Mouse (Mus musculus) embryonic facial prominence, embryonic 13.5 days (tissue): ENCODE results near the gene Defb29. TPM values are rescaled to one million over a fixed set of nuclear protein-coding genes. Genes with fewer than 3 reads are reported as not detected.

Experiments
- ATAC-seq: fragments of 200-750 bp; cut with Nextera tagmentation; 2 replicates; pipeline ENCODE4 v1.8.0; 2017; ENCODE audit warnings: low read depth; ENCODE audit not compliant: insufficient number of reproducible peaks, insufficient read depth, low FRiP score, low TSS enrichment
- H3K27ac ChIP-seq: fragments of 300-500 bp; sonication (generic); 2 replicates; pipeline ENCODE4 v1.5.1; 2015; ENCODE audit warnings: moderate library complexity, mild to moderate bottlenecking, inconsistent platforms
- H3K27me3 ChIP-seq: fragments of 300-500 bp; sonication (generic); 2 replicates; pipeline ENCODE4 v1.6.1; 2015; ENCODE audit warnings: mild to moderate bottlenecking, inconsistent platforms
- H3K36me3 ChIP-seq: fragments of 300-500 bp; sonication (generic); 2 replicates; pipeline ENCODE4 v1.6.1; 2015; ENCODE audit warnings: mild to moderate bottlenecking, inconsistent platforms
- H3K4me1 ChIP-seq: fragments of 300-500 bp; sonication (generic); 2 replicates; pipeline ENCODE4 v1.6.1; 2015; ENCODE audit warnings: inconsistent platforms
- H3K4me2 ChIP-seq: fragments of 300-500 bp; sonication (generic); 2 replicates; pipeline ENCODE4 v1.6.1; 2015; ENCODE audit warnings: moderate library complexity, mild to moderate bottlenecking, inconsistent platforms
- H3K4me3 ChIP-seq: fragments of 300-500 bp; sonication (generic); 2 replicates; pipeline ENCODE4 v1.5.1; 2015; ENCODE audit warnings: mild to moderate bottlenecking, inconsistent platforms
- H3K9ac ChIP-seq: fragments of 300-500 bp; sonication (generic); 2 replicates; pipeline ENCODE4 v1.6.1; 2015; ENCODE audit warnings: mild to moderate bottlenecking, inconsistent platforms
- H3K9me3 ChIP-seq: fragments of 300-500 bp; sonication (generic); 2 replicates; pipeline ENCODE4 v1.6.1; 2016; ENCODE audit warnings: inconsistent platforms
- WGBS: fragments of 180-500 bp; shearing (Covaris S2); methylation state at CpG from one replicate; pipeline ENCODE4 v1.1.7; 2015; ENCODE audit warnings: mixed read lengths; 5-methylcytosine and 5-hydroxymethylcytosine counted together
- polyA plus RNA-seq: library from polyadenylated mRNA; unstranded; fragments of >200 nt; fragmentation: Nextera tagmentation; extraction: Ambion mirVana; gene quantifications from 2 replicates; pipeline ENCODE4 v1.2.1, GENCODE M21; 2015

Gene Defb29
- polyA plus RNA-seq, 1 experiment from 2014 or later, result not detected

- ATAC-seq, result no peak
- Histone ChIP-seq H3K36me3 (no peaks in the 10 kb centered on the region), H3K9ac (no peak overlapping the region), H3K9me3 (no peaks in the 10 kb centered on the region), H3K4me1 (no peaks in the 10 kb centered on the region), H3K4me3 (no peak overlapping the region), H3K27me3 (peaks cover 3% of the 10 kb centered on the region; the same call in 1 of the 2 replicates), H3K27ac (no peak overlapping the region), H3K4me2 (no peak overlapping the region)
- 84% methylated on average over 7 of the region's 7 CpGs for WGBS
Observed at GRCm38 (mm10) chr2:152556655-152557054, 16.8 kb upstream of the Defb29 start.

DNA sequence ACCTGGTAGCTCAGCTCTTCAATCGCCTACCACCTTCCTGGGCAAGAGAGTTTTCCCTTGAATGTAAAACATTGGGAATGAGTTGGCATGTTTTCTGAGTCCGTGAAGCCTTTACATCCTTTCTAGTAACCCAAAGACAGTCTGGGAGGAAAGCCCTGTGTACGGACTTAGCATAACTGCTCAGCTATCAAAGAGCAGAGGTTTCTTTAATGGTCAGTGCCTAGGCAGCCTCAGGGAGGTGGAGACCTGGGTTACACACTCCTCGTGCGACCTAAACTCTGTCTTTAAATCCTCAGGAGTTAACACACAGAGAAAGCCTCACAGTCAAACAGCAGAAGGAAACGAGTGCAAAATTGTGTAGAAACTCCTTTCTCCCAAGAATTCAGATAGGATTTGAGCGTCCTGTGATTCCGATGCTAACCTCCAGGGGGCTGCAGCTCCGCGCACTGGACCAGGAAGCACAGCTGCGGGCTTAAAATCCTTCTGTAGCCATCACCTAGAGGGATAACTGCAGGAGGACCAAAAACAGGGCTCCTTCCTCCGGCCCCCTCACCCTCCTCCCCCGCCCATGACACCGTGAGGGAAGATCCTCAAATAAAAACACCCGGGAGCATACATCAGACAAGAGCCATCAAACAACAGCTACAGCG lies 14.0 kb upstream of the Defb29 start:
- H3K36me3 ChIP-seq, result no peaks in the 10 kb centered on the region
- no peaks in the 10 kb centered on the region for H3K9me3 ChIP-seq
- H3K27me3 ChIP-seq, result peaks cover 3% of the 10 kb centered on the region; the same call in 1 of the 2 replicates
- no peak for ATAC-seq
- 0 out of 2 replicates have a peak overlapping the region, but pooled peaks have one; percentile 22 for H3K9ac ChIP-seq
- 11% methylated on average over 16 of the region's 16 CpGs for WGBS
- no peak overlapping the region for H3K27ac ChIP-seq
- no peak overlapping the region for H3K4me3 ChIP-seq
- no peaks in the 10 kb centered on the region for H3K4me1 ChIP-seq
- H3K4me2 ChIP-seq, result peak overlapping the region; percentile 51

DNA sequence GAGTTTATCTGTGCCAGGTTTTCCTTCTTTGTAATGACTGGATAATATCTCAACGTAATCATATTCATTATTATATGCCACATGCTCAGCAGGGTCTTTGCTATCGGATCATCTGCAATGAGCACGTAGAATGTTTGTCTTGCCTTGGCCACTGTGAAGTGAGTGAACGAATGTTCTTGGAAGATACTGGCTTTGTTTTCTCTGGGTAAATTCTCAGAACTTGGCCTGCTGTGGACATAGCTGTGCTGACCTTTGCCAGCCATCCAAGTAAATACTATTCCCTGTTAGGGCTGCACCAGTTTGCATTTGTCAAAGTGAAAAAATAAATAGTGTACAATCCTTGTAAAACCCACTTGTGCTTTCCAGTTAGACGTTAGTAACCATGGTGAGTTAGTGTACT lies 8.2 kb upstream of the Defb29 start:
- H3K4me3 ChIP-seq, result no peak overlapping the region
- WGBS, result 79% methylated on average over 5 of the region's 5 CpGs
- H3K27ac ChIP-seq, result no peak overlapping the region
- H3K36me3 ChIP-seq, result no peaks in the 10 kb centered on the region
- no peak for ATAC-seq
- peaks cover 3% of the 10 kb centered on the region; the same call in 1 of the 2 replicates for H3K27me3 ChIP-seq
- no peaks in the 10 kb centered on the region for H3K4me1 ChIP-seq
- H3K9ac ChIP-seq, result no peak overlapping the region
- no peaks in the 10 kb centered on the region; the same call in 1 of the 2 replicates for H3K9me3 ChIP-seq
- no peak overlapping the region for H3K4me2 ChIP-seq

- no peak overlapping the region for H3K4me3 ChIP-seq
- H3K27ac ChIP-seq, result no peak overlapping the region
- H3K27me3 ChIP-seq, result no peaks in the 10 kb centered on the region
- no peaks in the 10 kb centered on the region for H3K4me1 ChIP-seq
- no peak overlapping the region for H3K4me2 ChIP-seq
- H3K9me3 ChIP-seq, result peaks cover 4% of the 10 kb centered on the region; the same call in 1 of the 2 replicates
- 18% methylated on average over 4 of the region's 4 CpGs for WGBS
- H3K36me3 ChIP-seq, result no peaks in the 10 kb centered on the region
- no peak overlapping the region for H3K9ac ChIP-seq
- ATAC-seq, result no peak
Observed at GRCm38 (mm10) chr2:152544691-152545090, 4.8 kb upstream of the Defb29 start.

GRCm38 (mm10) chr2:152543478-152543877 lies 3.6 kb upstream of the Defb29 start:
- no peak for ATAC-seq
- H3K9me3 ChIP-seq, result peaks cover 4% of the 10 kb centered on the region; the same call in 1 of the 2 replicates

GRCm38 (mm10) chr2:152542897-152543296 lies 3.0 kb upstream of the Defb29 start:
- Histone ChIP-seq H3K27ac (no peak overlapping the region), H3K27me3 (no peaks in the 10 kb centered on the region), H3K36me3 (no peaks in the 10 kb centered on the region), H3K4me3 (no peak overlapping the region), H3K9me3 (peaks cover 4% of the 10 kb centered on the region; the same call in 1 of the 2 replicates), H3K4me2 (no peak overlapping the region), H3K4me1 (no peaks in the 10 kb centered on the region), H3K9ac (no peak overlapping the region)
- no peak for ATAC-seq
- WGBS, result 67% methylated on average over 2 of the region's 2 CpGs

More at GRCm38 (mm10) chr2:152543478-152543877, 3.6 kb upstream of the Defb29 start:
- Histone ChIP-seq H3K4me3 (no peak overlapping the region), H3K27me3 (no peaks in the 10 kb centered on the region), H3K4me1 (no peaks in the 10 kb centered on the region), H3K9ac (no peak overlapping the region), H3K27ac (no peak overlapping the region), H3K36me3 (no peaks in the 10 kb centered on the region), H3K4me2 (no peak overlapping the region)
- WGBS, result 58% methylated on average over 4 of the region's 4 CpGs

GRCm38 (mm10) chr2:152541979-152542378 lies 2.1 kb upstream of the Defb29 start:
- no peak for ATAC-seq
- Histone ChIP-seq H3K9ac (no peak overlapping the region), H3K36me3 (no peaks in the 10 kb centered on the region), H3K4me1 (no peaks in the 10 kb centered on the region), H3K4me3 (no peak overlapping the region), H3K4me2 (no peak overlapping the region), H3K9me3 (peaks cover 4% of the 10 kb centered on the region; the same call in 1 of the 2 replicates), H3K27me3 (no peaks in the 10 kb centered on the region), H3K27ac (no peak overlapping the region)
- 79% methylated on average over 9 of the region's 9 CpGs for WGBS

- H3K27me3 ChIP-seq, result no peaks in the 10 kb centered on the region
- 77% methylated on average over 4 of the region's 4 CpGs for WGBS
Observed at GRCm38 (mm10) chr2:152517981-152518380, 21.9 kb downstream of the Defb29 start, which contains the start of gene Defb28. Defb28 (plus strand) TSS chr2:152518255.

GRCm38 (mm10) chr2:152516084-152516483 lies 23.8 kb downstream of the Defb29 start:
- no peaks in the 10 kb centered on the region for H3K9me3 ChIP-seq
- WGBS, result 64% methylated on average over 4 of the region's 4 CpGs
- no peak overlapping the region for H3K27ac ChIP-seq
- no peak overlapping the region for H3K9ac ChIP-seq
- no peak overlapping the region for H3K4me2 ChIP-seq
- no peaks in the 10 kb centered on the region for H3K4me1 ChIP-seq
- H3K4me3 ChIP-seq, result no peak overlapping the region
- no peaks in the 10 kb centered on the region for H3K27me3 ChIP-seq
- H3K36me3 ChIP-seq, result no peaks in the 10 kb centered on the region
- no peak for ATAC-seq

More at GRCm38 (mm10) chr2:152517981-152518380, 21.9 kb downstream of the Defb29 start, which contains the start of gene Defb28:
- H3K36me3 ChIP-seq, result no peaks in the 10 kb centered on the region
- no peaks in the 10 kb centered on the region for H3K4me1 ChIP-seq
- no peak within 1 kb of the TSS for H3K4me2 ChIP-seq
- no peak for ATAC-seq
- H3K4me3 ChIP-seq, result no peak within 1 kb of the TSS
- no peak within 1 kb of the TSS for H3K9ac ChIP-seq
- no peak within 1 kb of the TSS for H3K27ac ChIP-seq
- no peaks in the 10 kb centered on the region for H3K9me3 ChIP-seq

DNA sequence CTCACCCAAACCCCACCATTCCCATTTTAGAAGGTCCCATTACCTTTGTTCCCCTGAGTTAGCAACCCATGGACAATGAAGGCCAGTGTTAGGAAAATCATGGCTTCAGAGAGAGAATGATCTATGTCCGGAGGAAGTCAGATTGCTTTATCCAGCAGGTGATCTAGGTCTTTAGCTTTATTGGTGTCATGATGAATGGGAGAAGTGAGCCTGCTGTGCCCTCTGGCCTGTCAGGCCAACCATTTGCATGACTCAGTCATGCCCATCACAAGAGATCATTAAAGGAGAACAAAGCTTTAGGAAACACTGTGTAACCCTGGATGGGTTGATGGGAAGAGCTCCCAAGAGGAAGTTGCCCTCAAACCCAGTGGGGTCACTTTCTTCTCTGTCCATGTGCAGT lies 28.3 kb downstream of the Defb29 start, which contains the start of gene Defb26:
Gene Defb26, minus strand, starts transcription at position 101 of the 400 bp plus-strand sequence.
- no peak within 1 kb of the TSS for H3K9ac ChIP-seq
- no peak within 1 kb of the TSS for H3K4me2 ChIP-seq
- no peaks in the 10 kb centered on the region for H3K27me3 ChIP-seq
- ATAC-seq, result no peak
- H3K4me3 ChIP-seq, result no peak within 1 kb of the TSS
- no peaks in the 10 kb centered on the region for H3K36me3 ChIP-seq
- WGBS, result 98% methylated on average over 1 of the region's 1 CpGs
- H3K27ac ChIP-seq, result no peak within 1 kb of the TSS
- H3K9me3 ChIP-seq, result no peaks in the 10 kb centered on the region
- H3K4me1 ChIP-seq, result no peaks in the 10 kb centered on the region

- H3K27ac ChIP-seq, result no peak overlapping the region
- no peak for ATAC-seq
- 76% methylated on average over 2 of the region's 2 CpGs for WGBS
- H3K9ac ChIP-seq, result no peak overlapping the region
- no peak overlapping the region for H3K4me2 ChIP-seq
- H3K4me3 ChIP-seq, result no peak overlapping the region
- H3K4me1 ChIP-seq, result no peaks in the 10 kb centered on the region
- H3K27me3 ChIP-seq, result no peaks in the 10 kb centered on the region
- H3K36me3 ChIP-seq, result no peaks in the 10 kb centered on the region
- no peaks in the 10 kb centered on the region for H3K9me3 ChIP-seq
Observed at GRCm38 (mm10) chr2:152503950-152504349, 35.9 kb downstream of the Defb29 start.

DNA sequence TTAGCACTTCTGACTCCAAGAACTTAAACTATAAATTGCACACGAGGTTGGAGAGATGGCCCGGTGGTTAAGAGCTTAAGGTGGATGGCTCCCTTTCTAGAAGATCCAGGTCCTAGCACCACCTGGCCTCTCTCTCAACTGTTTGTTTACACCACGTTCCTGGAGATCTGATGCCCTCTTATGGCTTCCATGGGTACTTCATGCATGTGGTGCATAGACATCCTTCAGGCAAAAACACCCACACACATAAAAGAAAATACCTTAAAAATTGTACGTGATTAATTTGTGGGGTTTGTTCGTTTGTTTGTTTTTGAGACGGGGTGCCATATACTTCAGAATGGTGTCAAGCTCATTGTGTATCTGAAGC lies 39.1 kb downstream of the Defb29 start:
- no peak overlapping the region for H3K4me3 ChIP-seq
- no peaks in the 10 kb centered on the region for H3K4me1 ChIP-seq
- no peaks in the 10 kb centered on the region for H3K9me3 ChIP-seq
- WGBS, result 75% methylated on average over 6 of the region's 6 CpGs
- no peak for ATAC-seq
- H3K9ac ChIP-seq, result no peak overlapping the region
- no peak overlapping the region for H3K27ac ChIP-seq
- H3K27me3 ChIP-seq, result no peaks in the 10 kb centered on the region
- no peak overlapping the region for H3K4me2 ChIP-seq
- no peaks in the 10 kb centered on the region for H3K36me3 ChIP-seq
